Mouse (Mus musculus) embryonic facial prominence, embryonic 15.5 days (tissue): ENCODE data around the gene Ice2. TPM values are rescaled to one million over a fixed set of nuclear protein-coding genes. Genes with fewer than 3 reads are reported as not detected.

ENCODE experiments used
- ATAC-seq: fragments of 200-750 bp; cut with Nextera tagmentation; 2 replicates; pipeline ENCODE4 v1.8.0; 2017; ENCODE audit warnings: low read depth, moderate TSS enrichment; ENCODE audit not compliant: insufficient number of reproducible peaks, low FRiP score, low TSS enrichment
- H3K27ac ChIP-seq: fragments of 300-500 bp; sonication (generic); replicated peaks from 2 replicates; pipeline ENCODE4 v1.5.1; 2015; ENCODE audit warnings: mild to moderate bottlenecking, inconsistent platforms
- H3K27me3 ChIP-seq: fragments of 300-500 bp; sonication (generic); 2 replicates; pipeline ENCODE4 v1.6.1; 2015; ENCODE audit warnings: inconsistent platforms
- H3K36me3 ChIP-seq: fragments of 300-500 bp; sonication (generic); 2 replicates; pipeline ENCODE4 v1.6.1; 2015; ENCODE audit warnings: mild to moderate bottlenecking, inconsistent platforms
- H3K4me1 ChIP-seq: fragments of 300-500 bp; sonication (generic); 2 replicates; pipeline ENCODE4 v1.6.1; 2015; ENCODE audit warnings: inconsistent platforms
- H3K4me2 ChIP-seq: fragments of 300-500 bp; sonication (generic); replicated peaks from 2 replicates; pipeline ENCODE4 v1.6.1; 2015; ENCODE audit warnings: mild to moderate bottlenecking, inconsistent platforms
- H3K4me3 ChIP-seq: fragments of 300-500 bp; sonication (generic); replicated peaks from 2 replicates; pipeline ENCODE4 v1.5.1; 2015; ENCODE audit warnings: mild to moderate bottlenecking, inconsistent platforms
- H3K9ac ChIP-seq: fragments of 300-500 bp; sonication (generic); 2 replicates; pipeline ENCODE4 v1.6.1; 2015; ENCODE audit warnings: inconsistent platforms
- H3K9me3 ChIP-seq: fragments of 300-500 bp; sonication (generic); replicated peaks from 2 replicates; pipeline ENCODE4 v1.6.1; 2016; ENCODE audit warnings: inconsistent platforms
- WGBS: fragments of 180-500 bp; shearing (Covaris S2); methylation state at CpG from one replicate; pipeline ENCODE4 v1.1.7; 2015; 5-methylcytosine and 5-hydroxymethylcytosine counted together
- polyA plus RNA-seq: library from polyadenylated mRNA; unstranded; fragments of >200 nt; fragmentation: Nextera tagmentation; extraction: Ambion mirVana; gene quantifications from 2 replicates; pipeline ENCODE4 v1.2.1, GENCODE M21; 2015

Gene Ice2
- polyA plus RNA-seq, 1 experiment from 2014 or later = 19.0 TPM

DNA sequence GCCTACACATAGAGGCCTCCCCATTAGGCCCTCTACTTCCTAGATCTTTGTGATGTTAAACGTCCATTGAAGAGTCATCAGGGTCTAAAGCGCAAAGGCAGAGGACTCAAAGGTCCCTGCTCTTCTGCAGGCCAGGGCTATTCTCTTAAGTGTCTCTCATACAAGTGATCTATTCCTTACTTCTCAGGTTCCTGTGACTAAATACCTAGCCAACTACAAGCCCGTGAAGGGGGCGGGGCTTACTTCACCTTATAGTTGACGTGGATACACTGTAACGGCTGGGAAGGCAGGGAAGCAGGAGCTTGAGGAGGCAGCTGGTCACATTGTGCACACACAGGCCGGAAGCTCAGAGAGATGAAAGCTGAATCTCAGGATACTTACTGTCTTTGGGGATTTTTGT, 62.2 kb downstream of the Ice2 start:
- Histone ChIP-seq H3K9me3 (no peaks in the 10 kb centered on the region), H3K4me2 (peak overlapping the region; percentile 65; the same call in 1 of the 2 replicates), H3K27ac (peak overlapping the region; percentile 99), H3K9ac (no peak overlapping the region), H3K4me3 (0 out of 2 replicates have a peak overlapping the region, but pooled peaks have one; percentile 2), H3K27me3 (no peaks in the 10 kb centered on the region), H3K4me1 (peaks cover 87% of the 10 kb centered on the region), H3K36me3 (peaks cover 30% of the 10 kb centered on the region)
- WGBS = 69% methylated on average over 7 of the region's 7 CpGs
- no peak for ATAC-seq

DNA sequence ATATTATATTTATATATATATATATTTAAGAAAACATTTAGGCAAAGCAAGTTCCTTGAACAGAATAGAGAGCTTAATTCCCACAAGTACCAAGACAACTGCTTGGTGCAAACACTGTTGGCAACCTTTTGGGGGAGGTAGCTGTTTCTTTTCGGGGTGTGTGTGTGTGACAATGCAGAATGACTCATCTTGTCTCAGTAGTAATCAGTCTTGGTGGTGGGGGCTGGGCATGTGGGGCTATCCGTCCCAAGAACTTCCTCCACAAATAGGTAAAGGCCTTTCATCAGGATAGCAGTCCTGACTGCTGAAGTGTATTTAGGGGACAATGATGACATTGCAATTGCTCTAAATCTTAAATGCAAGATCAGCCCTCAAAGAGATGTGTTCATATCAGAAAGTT, 65.3 kb downstream of the Ice2 start:
- no peak overlapping the region for H3K27ac ChIP-seq
- no peak overlapping the region for H3K4me3 ChIP-seq
- H3K27me3 ChIP-seq = no peaks in the 10 kb centered on the region
- H3K9ac ChIP-seq = no peak overlapping the region
- no peaks in the 10 kb centered on the region for H3K9me3 ChIP-seq
- peaks cover 87% of the 10 kb centered on the region for H3K4me1 ChIP-seq
- 79% methylated on average over 2 of the region's 2 CpGs for WGBS
- H3K4me2 ChIP-seq = no peak overlapping the region
- no peak for ATAC-seq
- peaks cover 49% of the 10 kb centered on the region for H3K36me3 ChIP-seq

DNA sequence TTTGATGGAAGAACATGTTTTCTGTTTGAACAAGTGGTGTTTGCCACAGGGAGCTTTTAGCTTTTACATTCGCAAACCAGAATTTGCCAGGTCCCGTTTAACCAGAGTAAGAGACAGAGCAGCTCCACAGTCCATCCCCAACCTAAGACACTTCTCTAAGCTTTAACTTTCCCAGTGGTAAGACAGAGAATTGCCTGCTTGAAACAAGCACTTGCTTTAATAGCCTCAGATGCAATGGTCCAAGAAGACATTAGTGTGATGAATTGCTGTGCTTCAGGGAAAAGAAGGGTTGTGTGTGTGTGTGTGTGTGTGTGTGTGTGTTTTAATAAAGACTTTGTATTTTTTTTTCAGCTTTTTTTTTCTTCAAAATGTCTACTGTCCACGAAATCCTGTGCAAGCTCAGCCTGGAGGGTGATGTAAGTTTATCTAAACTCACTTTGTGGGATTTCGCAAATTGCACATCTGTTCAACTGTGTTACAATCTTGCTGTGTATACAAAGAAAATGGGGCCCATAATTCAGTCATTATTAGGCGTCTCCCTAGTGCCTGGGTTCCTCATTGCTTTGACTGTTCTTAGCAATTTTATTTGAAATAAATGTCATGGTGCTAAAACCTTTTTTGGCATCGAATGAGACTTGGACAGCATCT, 66.5 kb downstream of the Ice2 start:
- Histone ChIP-seq H3K36me3 (peaks cover 58% of the 10 kb centered on the region), H3K27ac (no peak overlapping the region), H3K4me2 (no peak overlapping the region), H3K4me3 (no peak overlapping the region), H3K27me3 (no peaks in the 10 kb centered on the region), H3K9me3 (no peaks in the 10 kb centered on the region), H3K9ac (no peak overlapping the region), H3K4me1 (peaks cover 86% of the 10 kb centered on the region)
- WGBS = 65% methylated on average over 6 of the region's 6 CpGs
- ATAC-seq = no peak

DNA sequence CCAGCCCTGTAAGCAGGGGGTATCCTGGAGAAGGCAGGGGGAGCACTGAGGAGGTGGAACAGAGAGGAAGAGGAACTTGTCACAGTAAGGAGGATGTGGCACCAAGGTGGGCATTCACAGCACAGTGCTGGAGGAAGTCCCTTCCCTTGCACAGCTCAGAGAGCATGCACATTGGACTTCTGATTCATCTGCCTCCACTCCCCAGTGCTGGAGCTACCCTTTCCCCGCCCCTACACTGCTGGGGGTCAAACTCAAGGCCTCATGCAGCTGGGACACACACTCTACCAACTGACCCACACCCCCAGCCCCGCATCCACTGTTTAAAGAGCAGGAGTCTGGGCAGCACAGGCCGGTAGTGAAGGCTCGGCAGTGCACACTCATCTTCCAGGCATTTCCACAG, 68.4 kb downstream of the Ice2 start:
- ATAC-seq = no peak
- H3K9ac ChIP-seq = no peak overlapping the region
- peak overlapping the region; percentile 81 for H3K27ac ChIP-seq
- peaks cover 86% of the 10 kb centered on the region for H3K4me1 ChIP-seq
- no peak overlapping the region for H3K4me2 ChIP-seq
- H3K4me3 ChIP-seq = no peak overlapping the region
- H3K27me3 ChIP-seq = no peaks in the 10 kb centered on the region
- H3K9me3 ChIP-seq = no peaks in the 10 kb centered on the region
- WGBS = 61% methylated on average over 4 of the region's 4 CpGs
- peaks cover 52% of the 10 kb centered on the region for H3K36me3 ChIP-seq

DNA sequence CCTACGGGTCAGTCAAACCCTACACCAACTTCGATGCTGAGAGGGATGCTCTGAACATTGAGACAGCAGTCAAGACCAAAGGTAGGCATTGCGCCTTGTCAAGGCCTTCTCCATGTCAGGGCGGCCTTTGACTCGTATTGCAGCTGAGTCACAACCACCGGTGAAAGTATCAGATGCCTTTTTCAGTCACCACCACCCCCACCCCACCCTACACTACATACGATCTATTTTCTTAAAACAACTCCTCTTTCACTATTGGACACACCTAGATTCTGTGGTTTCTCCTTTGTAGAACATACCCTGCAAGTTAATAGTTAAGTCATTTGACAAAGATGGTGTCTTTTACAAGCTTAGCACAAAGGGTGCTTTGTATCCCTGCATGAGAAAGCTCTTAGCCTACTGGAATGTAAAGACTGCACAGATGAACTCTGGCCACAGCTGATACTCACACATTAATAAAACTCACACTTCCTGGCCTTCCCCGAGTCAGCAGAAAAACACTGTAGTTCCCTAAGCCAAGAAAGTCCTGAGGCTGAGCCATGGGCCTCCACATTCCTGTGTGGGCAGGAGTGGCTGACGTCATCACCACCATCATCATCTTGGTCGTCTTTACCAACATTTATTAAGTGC, 69.7 kb downstream of the Ice2 start:
- Histone ChIP-seq H3K36me3 (peaks cover 41% of the 10 kb centered on the region), H3K4me1 (peaks cover 90% of the 10 kb centered on the region), H3K9me3 (no peaks in the 10 kb centered on the region), H3K4me3 (no peak overlapping the region), H3K4me2 (no peak overlapping the region), H3K27me3 (no peaks in the 10 kb centered on the region), H3K9ac (no peak overlapping the region), H3K27ac (peak overlapping the region; percentile 81)
- no peak for ATAC-seq
- 40% methylated on average over 10 of the region's 10 CpGs for WGBS

DNA sequence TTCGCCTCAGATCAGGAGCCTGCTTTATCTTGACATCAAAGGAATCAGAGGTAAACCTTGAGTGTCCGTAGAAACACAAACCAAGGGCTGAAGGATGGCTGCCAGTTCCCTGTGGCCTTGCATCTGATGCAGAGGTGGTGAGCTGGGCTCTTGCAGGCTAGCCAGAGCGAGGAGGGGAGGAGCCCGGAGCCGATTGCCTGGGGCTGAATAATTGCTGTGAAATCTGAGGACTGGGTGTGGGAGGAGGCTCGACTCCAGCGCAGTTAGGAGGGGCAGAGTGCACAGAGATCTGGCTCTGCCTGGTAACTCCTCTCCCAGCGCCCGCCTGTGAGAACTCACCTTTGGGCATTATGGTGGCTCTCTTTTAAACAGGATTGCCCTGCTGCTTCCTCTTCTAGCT, 71.3 kb downstream of the Ice2 start:
- H3K9me3 ChIP-seq = no peaks in the 10 kb centered on the region
- peaks cover 96% of the 10 kb centered on the region for H3K4me1 ChIP-seq
- no peaks in the 10 kb centered on the region for H3K27me3 ChIP-seq
- peaks cover 51% of the 10 kb centered on the region for H3K36me3 ChIP-seq
- H3K4me2 ChIP-seq = peak overlapping the region; percentile 22
- H3K9ac ChIP-seq = no peak overlapping the region
- H3K27ac ChIP-seq = peak overlapping the region; percentile 91
- peak; percentile 55 for ATAC-seq
- WGBS = 12% methylated on average over 9 of the region's 9 CpGs
- no peak overlapping the region for H3K4me3 ChIP-seq

DNA sequence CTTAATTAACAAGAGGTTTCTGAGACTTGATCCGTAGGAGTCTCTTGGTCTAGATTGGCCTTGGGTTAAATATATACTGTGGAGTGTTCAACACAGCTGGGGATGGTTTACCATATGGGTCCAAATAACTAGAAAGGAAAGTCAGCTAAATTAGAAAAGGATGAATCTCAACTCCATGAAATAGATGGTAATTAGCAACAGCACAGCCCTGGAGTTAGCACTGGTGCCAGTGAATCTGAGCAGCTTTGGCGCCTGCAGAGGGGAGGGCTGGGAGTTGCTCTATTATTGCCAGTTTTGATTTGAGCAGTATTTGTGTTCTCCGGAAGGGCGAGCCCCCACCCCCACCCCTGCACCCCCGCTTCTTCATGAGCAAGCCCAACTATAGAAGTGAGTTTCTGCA, 72.7 kb downstream of the Ice2 start:
- 12% methylated on average over 5 of the region's 5 CpGs for WGBS
- Histone ChIP-seq H3K9me3 (no peaks in the 10 kb centered on the region), H3K36me3 (peaks cover 48% of the 10 kb centered on the region), H3K27me3 (no peaks in the 10 kb centered on the region), H3K9ac (no peak overlapping the region), H3K4me3 (no peak overlapping the region), H3K4me1 (peaks cover 86% of the 10 kb centered on the region), H3K27ac (peak overlapping the region; percentile 91), H3K4me2 (peak overlapping the region; percentile 36)
- ATAC-seq = peak; percentile 77

DNA sequence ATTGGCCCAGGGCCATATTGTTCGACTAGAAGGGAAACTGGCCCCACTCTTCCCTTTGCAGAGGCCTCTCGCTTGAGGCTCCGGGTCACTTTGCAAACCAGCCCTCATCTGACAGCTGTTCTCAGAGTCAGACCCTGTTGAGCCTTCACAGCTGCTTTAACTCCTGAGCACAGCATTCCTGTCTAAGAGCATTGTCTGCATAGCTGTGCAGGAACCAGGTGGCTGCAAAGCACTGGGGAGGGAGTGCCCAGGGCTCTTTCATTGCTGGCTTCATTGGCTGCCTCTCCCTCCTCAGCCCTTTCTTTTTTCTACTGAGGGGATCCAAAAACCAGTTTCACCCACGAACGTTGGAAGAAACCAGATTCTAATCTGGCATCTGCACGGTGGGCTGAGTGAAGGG, 73.2 kb downstream of the Ice2 start:
- peak; percentile 16; the same call in 1 of the 2 replicates for ATAC-seq
- Histone ChIP-seq H3K27me3 (no peaks in the 10 kb centered on the region), H3K9me3 (no peaks in the 10 kb centered on the region), H3K4me2 (peak overlapping the region; percentile 36), H3K36me3 (peaks cover 49% of the 10 kb centered on the region), H3K27ac (peak overlapping the region; percentile 91), H3K4me1 (peaks cover 84% of the 10 kb centered on the region), H3K4me3 (no peak overlapping the region), H3K9ac (0 out of 2 replicates have a peak overlapping the region, but pooled peaks have one; percentile 9)
- 4% methylated on average over 6 of the region's 6 CpGs for WGBS

DNA sequence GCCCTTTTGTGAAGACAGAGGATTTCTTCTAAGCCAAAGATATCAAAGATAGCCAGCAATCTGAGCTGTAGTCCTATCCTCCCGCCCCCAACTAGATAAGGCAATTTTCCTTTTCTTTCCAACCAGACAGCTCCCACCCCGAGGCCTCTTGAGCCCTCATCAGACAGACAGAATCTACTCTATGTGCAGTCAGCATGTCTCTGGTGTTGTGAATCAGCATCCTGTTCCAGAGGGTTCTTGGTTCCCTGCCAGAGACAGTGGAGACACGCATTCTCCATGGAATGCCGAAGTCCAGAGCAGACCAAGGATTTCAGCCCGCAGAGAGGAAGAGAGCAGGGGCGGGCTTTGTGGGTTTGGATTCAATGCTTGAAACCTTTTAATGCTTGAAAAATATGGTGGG, 75.0 kb downstream of the Ice2 start:
- Histone ChIP-seq H3K27ac (peak overlapping the region; percentile 91), H3K9me3 (no peaks in the 10 kb centered on the region), H3K4me1 (peaks cover 80% of the 10 kb centered on the region), H3K9ac (no peak overlapping the region), H3K36me3 (peaks cover 54% of the 10 kb centered on the region), H3K4me3 (no peak overlapping the region), H3K4me2 (no peak overlapping the region), H3K27me3 (no peaks in the 10 kb centered on the region)
- ATAC-seq = peak; percentile 58
- WGBS = 27% methylated on average over 6 of the region's 6 CpGs

DNA sequence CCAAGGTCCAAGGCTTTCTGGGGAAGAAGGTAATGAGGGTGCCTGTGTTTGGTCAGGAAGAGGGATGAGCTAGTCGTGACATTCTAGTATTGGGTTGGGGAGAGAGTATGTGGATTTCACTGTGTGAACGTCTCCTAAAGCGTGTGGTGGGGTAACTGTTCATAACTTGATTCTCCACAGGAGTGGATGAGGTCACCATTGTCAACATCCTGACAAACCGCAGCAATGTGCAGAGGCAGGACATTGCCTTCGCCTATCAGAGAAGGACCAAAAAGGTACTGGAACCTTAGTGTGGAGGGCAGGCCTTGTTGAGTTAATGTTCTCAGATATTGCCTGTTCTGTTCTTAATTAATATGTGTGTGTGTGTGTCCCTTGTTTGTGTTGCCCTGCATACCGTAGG, 78.2 kb downstream of the Ice2 start:
- H3K36me3 ChIP-seq = peaks cover 64% of the 10 kb centered on the region
- no peak overlapping the region for H3K9ac ChIP-seq
- WGBS = 68% methylated on average over 6 of the region's 6 CpGs
- no peak for ATAC-seq
- no peaks in the 10 kb centered on the region for H3K9me3 ChIP-seq
- H3K4me1 ChIP-seq = peaks cover 66% of the 10 kb centered on the region
- no peaks in the 10 kb centered on the region for H3K27me3 ChIP-seq
- no peak overlapping the region for H3K4me2 ChIP-seq
- no peak overlapping the region for H3K4me3 ChIP-seq
- H3K27ac ChIP-seq = no peak overlapping the region; the same call in 1 of the 2 replicates

DNA sequence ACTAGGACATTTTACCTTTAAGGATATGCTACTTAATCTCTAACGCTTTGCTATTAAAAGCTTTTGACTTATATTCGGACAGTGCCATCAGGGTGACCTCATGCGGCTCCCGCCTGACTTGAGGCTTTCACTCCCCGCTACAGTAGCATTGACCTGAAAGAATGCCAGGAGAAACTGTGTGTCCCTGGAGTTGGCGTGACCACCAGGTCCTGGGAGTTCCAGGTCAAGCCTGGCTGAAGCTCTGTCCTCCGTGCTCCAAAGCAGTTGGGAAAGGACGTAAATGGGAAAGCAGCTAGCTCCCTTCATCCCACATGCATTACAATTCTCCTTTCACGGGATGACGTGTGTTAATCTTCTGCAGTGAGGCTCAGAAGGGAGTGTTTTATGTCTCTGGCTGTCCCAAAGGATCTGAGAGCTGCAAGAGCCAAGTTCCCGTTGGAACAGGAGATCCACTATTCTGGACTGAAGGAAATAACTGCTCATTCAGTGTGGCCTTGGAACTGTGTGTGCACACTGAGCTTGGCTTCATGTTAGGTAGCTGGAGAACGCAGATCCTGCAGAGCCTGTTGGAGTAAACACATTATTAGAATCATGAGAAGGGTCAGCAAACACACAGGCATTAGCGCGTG, 79.6 kb downstream of the Ice2 start:
- Histone ChIP-seq H3K9ac (no peak overlapping the region), H3K4me3 (no peak overlapping the region), H3K9me3 (no peaks in the 10 kb centered on the region), H3K27ac (peak overlapping the region; percentile 72), H3K4me2 (no peak overlapping the region), H3K4me1 (peaks cover 52% of the 10 kb centered on the region), H3K27me3 (no peaks in the 10 kb centered on the region), H3K36me3 (peaks cover 73% of the 10 kb centered on the region)
- WGBS = 52% methylated on average over 14 of the region's 14 CpGs
- peak; percentile 17; the same call in 1 of the 2 replicates for ATAC-seq
